Mouse (Mus musculus) heart, embryonic 15.5 days (tissue): ENCODE measurements around the gene Cyp1a2. TPM values are rescaled to one million over a fixed set of nuclear protein-coding genes. Genes with fewer than 3 reads are reported as not detected.

Experiments used
- ATAC-seq: fragments of 200-750 bp; cut with Nextera tagmentation; replicated peaks from 2 replicates; pipeline ENCODE4 v1.8.0; 2017; ENCODE audit warnings: low read depth, moderate TSS enrichment; ENCODE audit not compliant: insufficient number of reproducible peaks, insufficient read depth, low FRiP score
- H3K27ac ChIP-seq: fragments of 300-500 bp; sonication (generic); 2 replicates; pipeline ENCODE4 v1.5.1; 2015; ENCODE audit warnings: mild to moderate bottlenecking, inconsistent platforms
- H3K27me3 ChIP-seq: fragments of 300-500 bp; sonication (generic); 2 replicates; pipeline ENCODE4 v1.6.1; 2015; ENCODE audit warnings: inconsistent platforms
- H3K36me3 ChIP-seq: fragments of 300-500 bp; sonication (generic); 2 replicates; pipeline ENCODE4 v1.6.1; 2015; ENCODE audit warnings: mild to moderate bottlenecking, inconsistent platforms
- H3K4me1 ChIP-seq: fragments of 300-500 bp; sonication (generic); replicated peaks from 2 replicates; pipeline ENCODE4 v1.6.1; 2015; ENCODE audit warnings: inconsistent platforms
- H3K4me2 ChIP-seq: fragments of 300-500 bp; sonication (generic); 2 replicates; pipeline ENCODE4 v1.6.1; 2015; ENCODE audit warnings: inconsistent platforms, mild to moderate bottlenecking, moderate library complexity
- H3K4me3 ChIP-seq: fragments of 300-500 bp; sonication (generic); 2 replicates; pipeline ENCODE4 v1.5.1; 2015; ENCODE audit warnings: mild to moderate bottlenecking, inconsistent platforms
- H3K9ac ChIP-seq: fragments of 300-500 bp; sonication (generic); 2 replicates; pipeline ENCODE4 v1.6.1; 2015; ENCODE audit warnings: mild to moderate bottlenecking, inconsistent platforms
- H3K9me3 ChIP-seq: fragments of 300-500 bp; sonication (generic); replicated peaks from 2 replicates; pipeline ENCODE4 v1.6.1; 2016; ENCODE audit warnings: inconsistent platforms
- WGBS: fragments of 180-500 bp; shearing (Covaris S2); methylation state at CpG from one replicate; pipeline ENCODE4 v1.1.7; 2015; ENCODE audit warnings: mixed read lengths; 5-methylcytosine and 5-hydroxymethylcytosine counted together
- polyA plus RNA-seq: library from polyadenylated mRNA; unstranded; fragments of >200 nt; fragmentation: Nextera tagmentation; extraction: Ambion mirVana; gene quantifications from 2 replicates; pipeline ENCODE4 v1.2.1, GENCODE M21; 2015

Cyp1a2 gene
- polyA plus RNA-seq, 1 experiment from 2014 or later: not detected

DNA sequence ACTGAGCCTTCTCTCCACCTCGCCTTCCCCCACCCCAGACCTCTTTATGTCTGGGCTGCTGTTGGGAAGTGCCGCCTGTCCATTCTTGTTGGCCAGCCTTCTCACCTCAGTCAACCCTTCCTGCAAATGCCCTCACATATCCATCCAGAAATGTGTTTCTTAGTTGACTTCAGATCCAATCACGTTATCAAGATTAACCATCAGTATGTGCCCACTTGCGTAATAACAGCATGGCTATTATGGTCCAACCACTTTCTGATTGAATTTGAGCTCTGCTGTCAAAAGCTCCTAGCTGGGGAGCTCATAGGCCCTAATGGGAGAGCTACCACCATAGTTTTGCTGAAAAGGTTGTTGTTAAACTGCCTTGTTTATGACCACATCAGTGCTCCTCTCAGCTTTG lies 12.5 kb downstream of the Cyp1a2 start:
- WGBS: 88% methylated on average over 4 of the region's 4 CpGs
- H3K36me3 ChIP-seq: no peaks in the 10 kb centered on the region
- no peak overlapping the region for H3K27ac ChIP-seq
- no peak overlapping the region for H3K4me2 ChIP-seq
- H3K4me1 ChIP-seq: no peaks in the 10 kb centered on the region
- H3K9me3 ChIP-seq: no peaks in the 10 kb centered on the region
- no peak overlapping the region for H3K9ac ChIP-seq
- no peak for ATAC-seq
- no peak overlapping the region for H3K4me3 ChIP-seq
- H3K27me3 ChIP-seq: no peaks in the 10 kb centered on the region

DNA sequence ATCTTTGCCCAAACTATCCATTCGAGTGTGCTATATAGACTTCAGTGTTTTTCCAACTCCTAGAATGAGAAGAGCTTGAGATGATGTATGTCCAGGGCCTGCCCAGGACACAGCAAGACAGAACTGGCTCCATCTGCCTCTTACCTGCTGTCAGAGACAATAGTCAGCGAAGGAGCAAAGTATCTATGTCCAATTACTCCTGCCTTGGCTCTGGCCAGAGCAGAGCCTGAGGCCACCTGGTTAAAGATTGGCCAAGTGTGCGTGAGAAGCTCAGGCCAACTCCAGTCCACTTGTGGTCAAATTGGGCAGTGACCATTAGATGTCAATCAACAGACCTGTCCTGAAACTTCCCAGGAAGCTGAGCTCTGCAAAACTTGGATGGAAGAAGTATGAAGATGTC lies 13.9 kb downstream of the Cyp1a2 start:
- no peak for ATAC-seq
- Histone ChIP-seq H3K4me1 (no peaks in the 10 kb centered on the region), H3K27me3 (no peaks in the 10 kb centered on the region), H3K4me2 (no peak overlapping the region), H3K36me3 (no peaks in the 10 kb centered on the region), H3K9me3 (no peaks in the 10 kb centered on the region), H3K9ac (no peak overlapping the region), H3K27ac (no peak overlapping the region), H3K4me3 (no peak overlapping the region)
- 74% methylated on average over 3 of the region's 3 CpGs for WGBS

DNA sequence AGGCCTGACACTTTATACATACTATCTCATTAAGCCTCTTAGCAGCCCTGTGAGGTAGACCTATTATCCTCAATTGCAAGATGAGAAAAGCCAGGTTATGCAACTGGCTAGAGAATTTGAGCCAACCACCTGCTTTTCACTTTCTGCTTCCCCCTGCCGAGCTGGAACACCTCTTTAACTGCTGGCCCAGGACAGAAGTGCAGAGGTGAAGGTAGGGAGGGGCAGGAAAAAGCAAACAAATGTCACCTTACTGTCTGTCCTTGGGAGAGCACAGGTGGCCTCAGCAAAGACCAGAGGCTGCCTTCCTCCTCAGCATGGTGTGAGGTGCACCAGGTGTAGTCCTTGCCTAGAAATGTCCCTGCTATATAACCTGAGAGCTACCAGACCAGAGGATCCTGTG lies 15.2 kb downstream of the Cyp1a2 start:
- Histone ChIP-seq H3K4me2 (no peak overlapping the region), H3K9ac (no peak overlapping the region), H3K27ac (no peak overlapping the region), H3K4me3 (no peak overlapping the region), H3K27me3 (no peaks in the 10 kb centered on the region), H3K9me3 (no peaks in the 10 kb centered on the region), H3K4me1 (no peaks in the 10 kb centered on the region), H3K36me3 (no peaks in the 10 kb centered on the region)
- 42% methylated on average over 1 of the region's 1 CpGs for WGBS
- no peak for ATAC-seq

- Histone ChIP-seq H3K9me3 (no peaks in the 10 kb centered on the region), H3K4me2 (no peak overlapping the region), H3K4me3 (no peak overlapping the region), H3K9ac (no peak overlapping the region), H3K4me1 (no peaks in the 10 kb centered on the region), H3K27me3 (no peaks in the 10 kb centered on the region), H3K36me3 (no peaks in the 10 kb centered on the region), H3K27ac (no peak overlapping the region)
- ATAC-seq: no peak
- WGBS: 61% methylated on average over 11 of the region's 11 CpGs
These were observed 15.7 kb downstream of the Cyp1a2 start for GRCm38 (mm10) chr9:57667817-57668216.

- no peaks in the 10 kb centered on the region for H3K4me1 ChIP-seq
- H3K27ac ChIP-seq: no peak overlapping the region
- WGBS: 60% methylated on average over 3 of the region's 3 CpGs
These were observed 16.4 kb downstream of the Cyp1a2 start for GRCm38 (mm10) chr9:57667136-57667535.

GRCm38 (mm10) chr9:57666536-57666935 lies 17.0 kb downstream of the Cyp1a2 start:
- Histone ChIP-seq H3K9ac (no peak overlapping the region), H3K27me3 (no peaks in the 10 kb centered on the region), H3K9me3 (no peaks in the 10 kb centered on the region), H3K27ac (no peak overlapping the region), H3K4me2 (no peak overlapping the region), H3K36me3 (no peaks in the 10 kb centered on the region), H3K4me1 (no peaks in the 10 kb centered on the region), H3K4me3 (no peak overlapping the region)
- WGBS: 78% methylated on average over 8 of the region's 8 CpGs
- ATAC-seq: no peak

More at GRCm38 (mm10) chr9:57667136-57667535, 16.4 kb downstream of the Cyp1a2 start:
- Histone ChIP-seq H3K4me3 (no peak overlapping the region), H3K36me3 (no peaks in the 10 kb centered on the region), H3K4me2 (no peak overlapping the region), H3K9me3 (no peaks in the 10 kb centered on the region), H3K27me3 (no peaks in the 10 kb centered on the region), H3K9ac (no peak overlapping the region)
- no peak for ATAC-seq

DNA sequence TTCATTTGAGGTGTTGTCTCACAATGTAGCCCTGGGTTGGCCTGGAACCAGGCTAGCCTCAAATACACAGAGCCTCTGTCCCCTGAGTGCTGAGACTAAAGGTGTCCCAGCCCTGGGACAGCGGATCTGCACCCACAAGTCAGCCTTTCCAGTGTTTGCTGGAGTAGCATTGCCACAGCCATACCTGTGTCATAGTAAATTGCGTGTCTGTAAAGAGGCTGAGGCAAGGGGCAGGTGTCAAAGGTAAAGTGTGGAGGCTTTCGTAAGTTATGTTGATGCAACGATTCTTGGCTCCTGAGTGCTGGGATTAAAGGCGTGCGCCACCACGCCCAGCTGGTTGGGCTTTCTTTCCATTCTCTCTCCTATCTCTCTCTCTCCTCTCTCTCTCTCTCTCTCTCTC lies 18.9 kb downstream of the Cyp1a2 start:
- 53% methylated on average over 7 of the region's 7 CpGs for WGBS
- Histone ChIP-seq H3K4me1 (no peaks in the 10 kb centered on the region), H3K27me3 (no peaks in the 10 kb centered on the region), H3K9ac (0 out of 2 replicates have a peak overlapping the region, but pooled peaks have one; percentile 28), H3K36me3 (no peaks in the 10 kb centered on the region), H3K27ac (no peak overlapping the region), H3K9me3 (no peaks in the 10 kb centered on the region), H3K4me2 (no peak overlapping the region), H3K4me3 (no peak overlapping the region)
- no peak for ATAC-seq

DNA sequence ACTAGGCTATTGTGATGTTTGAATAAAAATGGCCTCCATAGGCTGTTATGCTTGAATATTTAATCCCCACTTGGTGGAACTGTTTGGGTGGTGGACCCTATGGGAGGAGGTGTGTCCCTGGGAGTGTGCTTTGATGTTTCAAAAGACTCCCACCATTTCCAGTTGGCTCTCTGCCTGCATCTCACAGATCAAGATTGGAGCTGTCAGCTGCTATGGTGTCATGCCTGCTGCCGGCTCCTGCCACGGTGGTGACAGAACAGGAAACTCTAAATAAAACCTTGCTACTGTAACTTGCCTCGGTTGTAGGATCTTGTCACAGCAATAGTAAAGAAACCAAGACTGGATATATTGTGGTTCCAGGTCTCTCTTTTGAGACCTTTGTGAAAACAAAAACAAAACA lies 22.0 kb downstream of the Cyp1a2 start:
- Histone ChIP-seq H3K4me3 (no peak overlapping the region), H3K36me3 (no peaks in the 10 kb centered on the region), H3K27ac (no peak overlapping the region), H3K4me1 (no peaks in the 10 kb centered on the region), H3K27me3 (no peaks in the 10 kb centered on the region), H3K9me3 (no peaks in the 10 kb centered on the region), H3K4me2 (no peak overlapping the region), H3K9ac (no peak overlapping the region)
- WGBS: 17% methylated on average over 3 of the region's 3 CpGs
- ATAC-seq: no peak

DNA sequence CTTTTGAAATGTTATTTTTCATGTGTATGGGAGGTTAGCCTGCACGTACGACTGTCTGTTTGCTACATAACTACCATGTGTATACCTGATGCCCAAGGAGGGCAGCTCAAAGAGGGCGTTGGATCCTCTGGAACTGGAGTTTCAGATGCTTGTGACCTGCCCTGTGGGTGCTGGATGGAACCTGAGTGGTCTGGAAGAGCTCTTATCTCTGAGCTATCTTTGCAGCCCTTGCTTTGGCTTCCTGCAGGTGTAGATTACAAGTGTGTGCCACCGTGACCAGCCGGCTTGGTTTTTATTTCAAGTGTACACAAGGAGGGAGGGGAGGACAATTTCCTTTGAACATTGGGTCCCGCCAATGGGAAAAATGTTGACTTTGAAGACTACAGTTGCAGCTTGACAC lies 23.0 kb downstream of the Cyp1a2 start:
- no peak overlapping the region for H3K9ac ChIP-seq
- no peak overlapping the region for H3K4me3 ChIP-seq
- H3K27ac ChIP-seq: no peak overlapping the region
- H3K4me2 ChIP-seq: no peak overlapping the region
- 61% methylated on average over 6 of the region's 6 CpGs for WGBS
- ATAC-seq: no peak
- no peaks in the 10 kb centered on the region for H3K36me3 ChIP-seq
- peaks cover 5% of the 10 kb centered on the region for H3K4me1 ChIP-seq
- H3K9me3 ChIP-seq: no peaks in the 10 kb centered on the region
- H3K27me3 ChIP-seq: no peaks in the 10 kb centered on the region

DNA sequence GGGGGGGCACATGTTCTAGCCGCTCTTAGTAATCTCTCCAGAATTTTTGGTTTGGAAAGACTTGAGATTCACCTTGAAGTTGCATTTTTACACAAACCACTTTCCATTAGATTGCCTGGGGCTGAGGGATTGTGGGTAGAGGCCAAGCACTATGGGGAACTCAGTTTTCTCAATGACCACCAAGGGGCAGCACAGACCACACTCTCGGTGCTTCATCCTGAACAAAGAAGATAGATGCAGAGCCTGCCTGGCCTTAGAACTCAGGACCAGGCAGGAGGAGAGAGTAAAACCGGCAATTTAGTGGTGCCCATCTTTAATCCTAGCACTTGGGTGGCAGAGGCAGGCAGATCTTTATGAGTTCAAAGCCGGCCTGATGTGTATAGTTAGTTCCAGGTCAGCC lies 23.7 kb downstream of the Cyp1a2 start:
- Histone ChIP-seq H3K9ac (no peak overlapping the region), H3K27ac (no peak overlapping the region), H3K9me3 (no peaks in the 10 kb centered on the region), H3K36me3 (no peaks in the 10 kb centered on the region), H3K4me3 (no peak overlapping the region), H3K27me3 (no peaks in the 10 kb centered on the region), H3K4me1 (peaks cover 5% of the 10 kb centered on the region), H3K4me2 (no peak overlapping the region)
- 11% methylated on average over 4 of the region's 4 CpGs for WGBS
- ATAC-seq: peak; percentile 60; the same call in 1 of the 2 replicates

DNA sequence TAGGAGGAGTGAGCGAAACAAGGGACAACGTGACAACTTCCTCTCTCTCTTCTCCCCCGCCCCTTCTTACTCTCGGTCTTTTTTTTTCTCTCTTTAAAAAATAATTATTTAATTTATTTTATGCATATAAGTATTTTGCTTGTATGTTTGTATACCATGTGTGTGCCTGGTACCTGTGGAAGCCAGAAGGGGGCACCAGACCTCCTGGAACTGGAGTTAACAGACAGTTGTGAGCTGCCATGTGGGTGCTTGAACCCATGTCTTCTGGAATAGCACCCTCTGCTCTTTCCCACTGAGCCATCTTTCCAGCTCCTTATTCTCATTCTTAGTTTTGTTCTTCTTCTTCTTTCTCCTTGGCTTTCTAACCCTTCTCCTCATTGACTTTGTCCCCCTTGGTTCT lies 24.5 kb downstream of the Cyp1a2 start:
- H3K36me3 ChIP-seq: no peaks in the 10 kb centered on the region
- WGBS: 81% methylated on average over 4 of the region's 4 CpGs

DNA sequence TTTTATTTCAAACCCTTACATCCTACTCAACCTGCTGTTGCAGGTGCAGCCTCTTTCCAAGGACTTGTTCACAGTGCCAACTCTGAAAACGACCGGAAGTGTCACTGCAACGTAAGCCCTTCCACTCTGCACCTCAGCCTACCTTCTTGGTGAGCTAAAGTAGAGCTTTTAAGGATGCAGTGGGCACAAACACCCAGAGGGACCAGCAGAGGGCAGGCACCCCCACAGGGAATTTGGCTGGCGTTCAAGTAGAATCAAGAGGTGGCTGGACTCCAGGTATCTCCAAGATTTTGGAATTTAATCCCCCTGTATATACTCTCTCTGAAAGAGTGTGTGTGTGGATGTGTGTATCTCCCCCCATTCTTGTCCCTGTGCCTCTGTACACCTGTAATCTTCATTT lies 25.7 kb downstream of the Cyp1a2 start:
- peaks cover 7% of the 10 kb centered on the region for H3K4me1 ChIP-seq
- H3K9ac ChIP-seq: no peak overlapping the region
- 58% methylated on average over 4 of the region's 4 CpGs for WGBS
- H3K27me3 ChIP-seq: peaks cover 7% of the 10 kb centered on the region; the same call in 1 of the 2 replicates
- no peak overlapping the region for H3K4me3 ChIP-seq
- no peaks in the 10 kb centered on the region for H3K9me3 ChIP-seq
- no peak overlapping the region for H3K4me2 ChIP-seq
- no peak for ATAC-seq
- H3K36me3 ChIP-seq: no peaks in the 10 kb centered on the region
- no peak overlapping the region for H3K27ac ChIP-seq

More for the DNA sequence above, 24.5 kb downstream of the Cyp1a2 start:
- H3K9me3 ChIP-seq: no peaks in the 10 kb centered on the region
- H3K27me3 ChIP-seq: peaks cover 3% of the 10 kb centered on the region; the same call in 1 of the 2 replicates
- no peak for ATAC-seq
- no peak overlapping the region for H3K4me2 ChIP-seq
- peaks cover 7% of the 10 kb centered on the region for H3K4me1 ChIP-seq
- no peak overlapping the region for H3K9ac ChIP-seq
- no peak overlapping the region for H3K27ac ChIP-seq
- no peak overlapping the region for H3K4me3 ChIP-seq
